Mouse (Mus musculus): ENCODE data around the gene Srrm1.

GRCm38 (mm10) chr4:135286833-135287395, 66.2 kb downstream of the Srrm1 start:
- TF ChIP-seq CTCF (IDR thresholded peaks at IDR 0.05; ENCODE audit: low read depth) (no peak), EP300 (optimal IDR thresholded peaks at IDR 0.05) (peak; percentile 37)

All from stomach, postnatal 0 days (tissue).